Mouse (Mus musculus) spleen, postnatal 36 days (tissue): Measurements from ENCODE around the gene Rslcan18.
A peak's percentile ranks its signal among the peaks of the same experiment; 100 is the strongest.
"Not testable (repeated sequence)": the region's sequence is repeated elsewhere in the genome, so short reads cannot be mapped to it uniquely, and the experiment has no call there.

Source experiments
- DNase-seq, 2 experiments: peaks; one replicate each; pipeline ENCODE4 v3.0.0; 2022; ENCODE audit warnings: low spot score in 2 of 2, mixed read lengths in 1 of 2

Rslcan18 gene

DNA sequence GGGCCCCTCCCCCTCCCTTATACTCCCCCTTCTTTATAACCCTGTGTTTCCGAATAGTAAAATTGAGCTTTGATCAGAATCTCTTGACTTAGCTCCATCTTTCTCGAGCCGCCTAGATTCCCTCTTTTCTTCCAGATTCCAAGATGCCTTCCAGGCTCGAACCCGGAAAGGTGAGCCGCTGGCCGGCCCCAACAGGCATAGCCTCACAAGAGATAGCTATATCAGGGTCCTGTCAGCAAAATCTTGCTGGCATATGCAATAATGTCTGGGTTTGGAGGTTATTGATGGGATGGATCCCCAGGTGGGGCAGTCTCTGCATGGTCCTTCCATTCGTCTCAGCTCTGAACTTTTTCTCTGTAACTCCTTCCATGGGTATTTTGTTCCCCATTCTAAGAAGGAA lies at the start of gene Rslcan18:
Gene Rslcan18 (minus strand): TSS at position 101 of the 400 bp plus-strand sequence.
- not testable (repeated sequence) for DNase-seq

DNA sequence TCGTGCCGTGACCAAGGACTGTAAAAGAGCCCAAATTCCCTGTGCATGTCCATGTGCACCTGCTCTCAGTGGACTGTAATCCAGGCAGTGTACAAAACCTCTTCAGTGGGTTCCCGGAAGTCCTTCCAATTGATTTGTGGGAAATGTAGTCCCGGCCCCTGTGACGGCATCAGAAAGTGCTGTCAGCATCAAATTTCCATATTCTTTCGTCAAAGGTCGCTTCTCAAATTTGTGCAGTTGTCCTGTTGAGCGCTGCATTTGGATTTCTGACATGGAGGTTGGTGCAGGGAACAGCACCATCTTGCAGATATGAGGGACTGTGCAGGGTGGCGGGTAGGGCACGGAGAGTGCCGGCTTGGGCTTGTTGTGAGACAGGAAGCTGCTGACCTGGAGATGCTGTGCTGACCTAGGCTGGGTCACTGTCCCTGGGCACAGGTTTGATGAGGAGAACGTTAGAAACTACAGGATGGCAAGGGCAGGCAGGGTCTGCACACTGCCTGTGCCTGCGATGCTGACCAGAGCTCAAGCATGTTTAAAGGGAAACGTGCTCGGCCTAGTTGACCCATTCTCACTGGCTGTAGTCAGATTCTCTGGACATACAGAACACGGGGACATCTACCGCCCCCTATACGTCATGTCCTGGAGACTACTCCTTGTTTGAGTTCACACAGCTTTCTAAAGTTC lies 12.1 kb upstream of the Rslcan18 start:
- peak; percentile 74 to 82 for DNase-seq

DNA sequence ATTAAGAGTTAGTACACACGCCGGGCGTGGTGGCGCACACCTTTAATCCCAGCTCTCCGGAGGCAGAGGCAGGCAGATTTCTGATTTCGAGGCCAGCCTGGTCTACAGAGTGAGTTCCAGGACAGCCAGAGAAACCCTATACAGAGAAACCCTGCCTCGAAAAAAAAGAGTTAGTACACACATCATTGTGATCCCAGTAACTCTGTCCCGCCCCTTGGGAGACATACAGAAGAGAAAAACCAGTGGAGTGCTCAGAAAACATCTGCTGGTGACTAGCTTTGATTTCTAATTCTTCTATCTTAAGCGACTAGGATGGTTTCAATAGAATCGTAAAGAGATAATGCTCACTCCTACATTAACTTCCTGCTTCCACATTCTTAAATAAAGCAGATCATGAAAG lies 11.4 kb upstream of the Rslcan18 start:
- not testable (repeated sequence) for DNase-seq

DNA sequence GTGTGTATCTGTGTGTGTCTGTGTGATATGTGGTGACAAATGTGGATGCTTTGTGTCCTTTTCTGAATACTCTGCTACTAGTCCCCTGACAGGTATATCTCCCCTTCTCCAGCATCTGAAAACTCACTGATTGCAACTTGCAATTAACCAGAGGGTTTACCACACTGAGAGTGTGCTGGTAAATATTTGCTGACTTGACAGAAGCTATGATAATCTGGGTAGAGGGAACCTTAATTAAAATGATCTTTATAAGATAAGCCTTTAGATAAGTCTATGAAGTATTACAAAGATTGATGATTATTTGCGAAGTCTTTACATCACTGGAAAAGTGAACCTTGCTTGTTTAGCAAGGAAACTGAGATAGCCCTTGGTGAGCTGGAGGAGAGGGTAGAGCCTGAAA lies 8.4 kb upstream of the Rslcan18 start:
- no peak for DNase-seq

DNA sequence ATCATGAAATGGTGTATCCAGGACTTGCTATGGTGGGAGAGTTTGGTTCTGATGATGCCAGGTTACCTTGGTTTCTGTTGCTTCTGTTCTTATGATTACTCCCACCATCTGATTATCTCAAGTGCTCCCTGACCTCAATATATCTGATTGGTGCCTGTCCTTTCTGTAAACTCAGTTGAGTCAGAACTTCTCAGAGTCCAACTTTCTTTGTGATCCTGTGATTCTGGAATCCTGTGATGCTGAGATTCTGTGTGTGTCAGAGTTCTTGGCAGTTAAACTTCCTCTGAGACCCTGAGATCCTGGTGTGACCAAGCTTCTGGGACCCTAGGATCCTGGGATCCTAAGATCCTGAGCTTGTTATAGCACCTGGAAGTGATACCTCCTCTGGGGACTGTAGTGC lies 5.3 kb upstream of the Rslcan18 start, which contains the start of gene Zfp759:
Gene Zfp759 (plus strand): TSS at position 301 of the 400 bp plus-strand sequence.
- DNase-seq, result not testable (repeated sequence)

DNA sequence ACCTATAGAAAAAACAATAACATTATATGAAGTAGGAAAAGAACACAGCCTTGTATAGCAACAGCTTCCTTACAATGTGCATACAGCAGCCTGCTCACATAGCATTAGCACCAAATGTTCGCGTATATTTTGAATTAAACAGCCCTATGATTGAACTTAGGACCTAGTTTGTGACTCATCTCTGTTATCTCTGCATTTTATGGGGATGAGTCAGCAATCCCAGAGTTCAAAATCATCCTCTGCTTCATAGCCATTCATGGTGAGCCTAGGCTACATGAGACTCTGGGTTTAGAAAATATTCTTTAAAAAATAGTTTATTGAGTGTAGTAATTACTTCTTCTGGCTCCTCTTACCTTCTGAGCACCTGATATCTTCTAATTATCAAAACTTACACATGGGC lies 2.8 kb downstream of the Rslcan18 start:
- no peak for DNase-seq

DNA sequence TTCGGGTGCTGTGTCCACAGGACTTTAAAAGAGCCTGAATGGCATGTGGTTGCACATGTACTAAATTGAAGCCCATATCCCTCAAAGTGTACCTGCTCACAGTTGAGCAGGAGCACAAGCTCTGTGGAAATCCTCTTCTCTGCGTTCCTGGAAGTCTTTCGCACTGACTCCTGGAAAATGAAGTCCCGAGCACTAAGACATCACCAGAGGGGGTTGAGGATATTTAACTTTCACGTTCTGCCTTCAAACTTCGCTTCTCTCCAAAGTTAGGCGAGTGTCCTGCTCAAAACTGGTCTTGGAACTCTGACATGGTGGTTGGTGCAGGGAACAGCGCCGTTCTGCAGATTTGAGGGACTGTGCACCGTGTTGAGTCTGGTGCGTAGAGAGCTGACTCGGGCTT lies 4.0 kb downstream of the Rslcan18 start:
- DNase-seq, result no peak

DNA sequence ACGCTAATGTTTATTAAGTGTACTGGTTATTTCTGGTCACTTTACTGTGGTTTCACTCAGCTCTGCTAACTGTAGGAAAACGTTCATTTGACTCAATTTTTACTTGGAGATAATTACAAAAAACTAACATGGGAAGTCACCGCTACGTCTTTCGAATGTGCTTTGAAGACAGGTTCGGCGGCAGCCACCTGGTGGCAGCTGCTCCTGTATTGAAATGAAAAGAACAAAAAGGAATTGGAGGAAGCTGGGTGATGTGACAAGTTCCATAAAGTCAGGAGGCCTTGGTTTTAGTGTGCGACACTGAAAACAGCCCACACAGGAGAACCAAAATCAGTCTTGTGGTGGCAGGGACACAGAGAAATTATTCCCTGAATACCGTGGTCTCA lies 7.2 kb downstream of the Rslcan18 start:
- DNase-seq, result no peak

DNA sequence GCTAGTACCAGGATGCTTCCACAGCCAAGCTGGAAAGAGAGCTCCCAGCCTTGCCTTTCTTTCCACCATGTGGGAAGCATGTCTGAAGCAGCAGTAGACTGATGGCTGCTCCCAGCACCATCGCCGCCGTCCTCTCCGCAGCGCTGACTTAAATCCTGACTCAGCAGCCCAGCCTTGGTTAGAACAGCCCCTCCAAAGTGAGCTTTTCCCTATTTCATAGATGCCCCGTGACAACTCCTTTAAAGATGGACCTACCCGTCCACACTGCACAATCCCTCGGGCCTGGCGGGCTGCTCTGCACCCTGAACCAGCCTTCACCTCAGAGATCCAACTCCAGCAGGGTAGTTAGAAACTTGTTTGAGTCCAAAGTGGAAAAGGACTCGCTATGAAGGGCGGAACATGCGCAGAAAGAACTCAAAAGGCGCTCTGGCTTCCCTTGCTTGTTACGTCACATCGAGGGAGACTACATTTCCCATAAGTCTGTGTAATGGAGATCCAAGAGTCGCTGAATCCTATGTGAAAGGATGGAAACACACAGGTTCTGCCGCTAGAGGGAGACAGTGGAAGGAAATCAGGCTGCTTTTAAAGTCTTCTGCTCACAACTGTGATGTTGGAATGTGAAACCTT lies 7.8 kb downstream of the Rslcan18 start, which contains the start of gene Gm28557:
Gene Gm28557 (minus strand): TSS at position 411 of the 627 bp plus-strand sequence.
- DNase-seq, result peak; percentile 92 to 95

DNA sequence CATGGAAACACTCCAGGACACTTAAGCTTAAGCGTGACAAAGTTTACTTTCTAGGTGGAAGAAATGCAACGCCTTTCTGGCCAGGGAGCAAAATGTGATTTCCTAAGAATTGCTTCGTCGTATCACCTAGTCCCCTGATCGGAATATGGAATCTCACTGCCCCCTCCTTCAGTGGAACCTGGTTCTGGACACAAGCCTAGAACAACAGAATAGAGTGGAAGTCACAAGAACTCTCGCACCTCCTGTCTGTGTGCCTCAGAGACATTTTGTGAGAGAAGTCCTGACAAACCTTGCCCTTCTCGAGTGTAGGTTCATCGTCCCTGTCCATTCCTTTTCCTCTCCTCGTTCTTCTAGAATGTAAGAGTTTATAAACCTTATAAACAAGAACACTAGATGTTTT lies 8.4 kb downstream of the Rslcan18 start:
- no peak for DNase-seq

DNA sequence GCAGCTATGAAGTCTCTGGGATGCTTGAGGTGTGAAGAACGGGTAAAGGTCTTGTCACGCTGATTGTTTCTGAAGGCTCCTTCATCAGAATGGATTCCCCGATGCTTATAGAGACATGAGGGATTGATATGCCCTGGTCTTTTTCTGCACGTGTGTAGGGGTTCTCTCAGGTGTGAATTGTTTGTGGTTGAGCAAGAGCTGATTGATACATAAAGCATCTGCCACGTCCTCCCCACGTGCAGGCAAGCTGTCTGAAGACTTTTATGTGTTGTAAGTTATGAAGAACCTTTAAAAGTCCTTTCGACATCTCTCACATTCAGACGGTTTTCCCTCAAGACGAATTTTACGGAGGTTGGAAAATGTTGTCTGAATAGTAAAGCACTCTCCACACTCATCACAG lies 18.2 kb downstream of the Rslcan18 start, which contains the start of gene Zfp708:
Gene Zfp708 (minus strand): TSS at position 101 of the 400 bp plus-strand sequence.
- DNase-seq, result no peak

DNA sequence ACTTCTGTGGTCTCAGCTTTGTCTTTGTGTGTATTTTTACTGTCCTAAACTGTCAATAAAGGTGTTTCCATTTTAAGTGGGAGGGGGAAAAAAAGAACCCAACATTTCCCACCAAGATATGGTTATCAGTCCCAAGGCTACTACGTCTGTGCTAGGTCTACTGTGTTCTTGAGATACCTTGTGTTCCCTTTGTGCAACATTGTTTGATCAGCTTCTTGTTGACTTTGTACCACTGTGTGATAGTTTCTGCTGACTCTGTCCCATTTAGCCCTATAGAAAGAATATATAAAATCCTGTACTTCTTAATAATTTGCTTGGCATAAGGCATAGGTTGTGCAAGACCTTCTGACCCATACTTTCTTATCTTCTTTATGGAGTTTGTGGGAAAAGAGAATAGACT lies 25.9 kb downstream of the Rslcan18 start:
- no peak for DNase-seq

DNA sequence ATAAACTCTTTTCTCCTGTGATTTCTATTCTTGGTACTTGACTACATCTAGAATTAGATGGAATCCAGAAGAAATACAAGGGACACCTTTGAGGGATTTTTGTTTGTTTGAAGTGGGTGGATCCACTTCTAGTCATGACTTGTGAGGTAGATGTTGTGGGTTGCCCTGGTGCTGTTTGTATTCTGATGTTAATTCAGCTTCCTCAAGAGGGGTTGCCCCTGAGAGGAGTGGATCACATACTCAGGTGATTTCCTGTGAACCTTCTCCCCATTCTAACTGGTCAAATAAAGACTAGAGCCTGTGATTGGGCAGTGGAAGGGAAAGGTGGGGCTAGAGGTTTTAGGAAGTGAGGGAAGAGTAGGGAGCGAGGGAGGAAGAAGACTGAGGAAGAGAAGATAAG lies 34.1 kb downstream of the Rslcan18 start:
- no peak for DNase-seq

DNA sequence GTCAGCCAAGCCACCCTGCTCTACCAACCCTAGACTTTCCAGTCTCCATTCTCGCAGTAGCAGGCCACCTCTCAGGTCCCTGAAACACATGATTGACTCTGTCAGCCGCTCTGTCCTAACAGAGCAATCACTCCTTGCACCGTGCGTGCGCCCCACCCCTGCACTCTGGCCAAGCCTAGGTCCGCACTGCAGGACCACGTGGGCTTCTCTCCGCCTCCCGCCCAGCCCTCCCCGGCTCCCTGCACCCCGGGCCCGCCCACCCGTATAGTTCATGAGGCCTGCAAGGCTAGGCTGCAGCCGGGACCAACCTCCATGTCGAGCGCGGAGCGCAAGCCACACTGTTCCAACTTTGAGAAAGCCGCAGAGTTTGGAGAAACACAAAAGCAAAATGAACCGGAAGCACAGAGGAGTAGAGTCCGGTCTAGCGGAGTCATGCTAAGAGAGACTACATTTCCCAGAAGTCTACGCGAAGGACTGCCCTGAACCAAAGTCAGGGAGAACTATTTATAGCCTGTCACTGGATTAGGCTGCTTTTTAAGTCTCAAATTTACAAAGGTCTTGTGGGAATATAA lies 34.8 kb downstream of the Rslcan18 start:
- peak; percentile 68 to 69 for DNase-seq

DNA sequence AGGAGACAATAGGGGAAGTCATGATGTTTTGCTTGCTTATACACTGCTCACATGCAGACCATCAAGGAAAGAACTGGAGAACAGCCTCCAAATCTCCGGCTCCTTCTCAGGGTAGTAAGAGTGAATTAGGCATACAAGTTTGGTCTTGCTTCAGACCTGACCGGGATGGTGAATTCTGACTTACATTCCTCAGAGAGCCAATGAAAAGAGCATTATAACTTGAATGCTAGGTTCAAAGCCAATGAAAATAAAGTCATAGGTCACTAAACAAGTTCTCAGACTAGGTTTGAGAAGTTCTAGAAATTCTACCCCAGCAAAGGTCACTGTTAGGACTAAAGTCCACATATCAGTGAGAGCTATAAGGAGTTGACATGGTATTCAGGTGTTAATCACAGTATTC lies 38.8 kb downstream of the Rslcan18 start:
- DNase-seq, result no peak

DNA sequence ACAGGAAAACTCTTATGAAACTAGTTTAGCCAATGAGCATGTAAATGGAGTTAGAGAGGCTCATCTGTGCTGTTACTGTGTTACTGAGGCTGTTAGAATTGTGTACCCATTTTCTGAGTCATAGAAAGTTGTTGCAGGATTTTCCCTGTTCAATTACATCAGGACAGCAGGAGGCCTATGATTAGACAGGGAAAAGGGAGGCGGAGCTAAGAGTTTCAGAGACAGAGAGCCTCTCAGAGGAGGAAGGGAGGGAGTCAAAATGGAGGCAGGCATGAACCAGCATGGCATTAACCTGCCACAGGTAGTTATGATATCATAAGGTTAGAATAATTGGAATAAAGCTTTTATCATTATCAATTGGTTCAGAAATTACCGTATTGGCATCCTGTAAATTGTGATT lies 43.3 kb downstream of the Rslcan18 start:
- DNase-seq, result no peak

DNA sequence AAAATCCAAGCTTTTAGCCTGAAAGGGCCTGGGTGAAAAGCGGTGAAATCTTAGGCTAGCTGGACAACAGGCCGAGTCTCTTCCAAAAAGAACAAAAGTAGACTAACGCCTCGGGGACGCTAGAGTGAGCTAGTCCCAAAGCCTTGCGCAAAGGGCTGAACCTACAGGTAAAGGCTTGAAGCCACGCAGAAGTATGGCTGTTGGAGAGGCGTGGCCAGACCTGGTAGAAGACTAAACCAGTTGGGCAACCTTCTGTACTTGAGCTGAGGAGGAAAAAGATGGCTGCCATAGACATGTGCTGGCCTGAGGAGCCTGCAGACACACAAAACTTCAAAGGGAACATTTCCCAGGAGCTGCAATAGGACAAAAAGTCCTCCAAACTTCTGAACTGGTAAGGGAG lies 50.7 kb downstream of the Rslcan18 start:
- no peak for DNase-seq

DNA sequence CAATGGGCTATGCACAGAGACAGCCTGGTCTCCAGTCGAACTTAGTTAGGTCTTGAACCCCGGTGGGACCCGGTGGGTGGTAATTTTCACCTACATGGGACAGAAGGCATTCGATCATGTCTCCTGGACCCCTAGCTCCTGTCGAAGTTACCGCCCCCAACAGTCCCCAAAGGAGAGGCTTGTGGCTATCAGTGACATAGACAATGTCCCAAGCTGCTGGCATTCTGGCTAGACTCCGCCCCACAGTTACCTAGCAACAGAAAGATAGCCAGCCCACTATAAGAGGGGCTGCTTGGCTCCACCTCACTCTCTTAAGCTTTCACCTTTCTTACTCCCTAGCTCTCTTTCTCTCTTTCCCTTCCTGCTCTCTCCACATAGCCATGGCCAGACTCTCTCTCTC lies 53.6 kb downstream of the Rslcan18 start:
- no peak for DNase-seq

DNA sequence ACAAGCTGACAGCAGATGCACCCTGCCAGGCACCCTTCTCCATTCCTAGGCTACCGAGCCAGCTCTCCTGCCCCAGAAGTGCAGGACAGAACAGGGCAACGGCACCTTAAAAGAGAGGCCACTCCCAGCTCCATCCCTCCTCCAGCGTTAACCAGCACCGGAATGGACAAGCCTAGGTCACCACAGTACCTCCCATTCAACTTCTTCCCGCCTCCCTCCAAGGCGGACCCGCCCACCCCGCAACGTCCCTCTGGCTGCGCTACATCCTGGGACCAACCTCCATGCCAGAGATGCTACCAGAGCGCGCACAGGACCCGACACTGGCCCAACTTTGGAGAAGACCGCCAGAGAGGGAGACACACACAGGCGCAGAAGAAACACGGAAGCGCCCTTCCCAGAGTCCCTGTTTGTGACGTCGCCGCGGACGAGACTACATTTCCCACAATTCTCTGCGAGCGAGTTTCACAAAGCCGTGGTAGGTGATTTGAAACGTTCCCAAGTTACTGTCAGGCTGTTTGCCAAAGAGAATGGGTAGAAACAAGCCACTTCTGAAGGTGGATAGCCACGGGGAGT lies 55.2 kb downstream of the Rslcan18 start, which contains the start of gene Zfp712:
Gene Zfp712 (minus strand): TSS at position 385 of the 573 bp plus-strand sequence.
- DNase-seq, result peak; percentile 85 to 89

DNA sequence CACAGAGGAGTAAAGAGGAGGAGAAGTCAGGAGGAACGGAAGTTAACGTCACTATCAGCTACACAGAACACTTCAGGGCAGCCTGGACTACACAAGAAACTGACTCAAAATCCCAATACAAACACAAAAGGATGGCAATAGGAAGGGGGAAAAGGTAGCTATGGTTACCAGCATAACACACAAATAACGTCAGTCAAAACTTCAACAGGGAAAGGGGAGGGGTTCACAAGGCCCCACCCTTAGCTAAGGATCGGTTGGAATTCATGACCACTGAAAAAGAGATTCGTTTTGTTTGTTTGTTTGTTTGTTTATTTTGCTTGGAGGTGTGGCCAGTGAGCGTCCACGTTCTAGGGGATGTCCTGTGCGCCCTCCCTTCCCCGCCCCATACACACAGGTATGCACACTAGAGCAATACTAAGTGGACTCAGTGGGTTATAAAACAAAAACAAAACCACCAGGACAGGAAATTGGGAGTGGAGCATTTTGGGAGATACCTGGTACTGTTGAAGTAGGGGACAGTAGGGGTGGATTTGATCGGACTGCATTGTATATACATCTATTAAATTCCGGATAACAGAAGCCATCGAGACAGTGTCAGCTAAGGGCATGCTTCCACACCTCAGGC lies 55.8 kb downstream of the Rslcan18 start:
- DNase-seq, result no peak
